Mouse (Mus musculus) gonadal fat pad, adult 2 months (tissue): ENCODE data around the gene Insig1. TPM values are rescaled to one million over a fixed set of nuclear protein-coding genes. Genes with fewer than 3 reads are reported as not detected.

Source experiments
- DNase-seq: peaks from one replicate; pipeline ENCODE4 v3.0.0-alpha.2; 2012; ENCODE audit warnings: low read depth
- polyA plus RNA-seq: library from polyadenylated mRNA; depleted of rRNA; stranded (reverse); fragments of >200 nt; gene quantifications from 2 replicates; pipeline ENCODE4 v1.2.3, GENCODE M21; 2012; rRNA removed

Gene Insig1
- polyA plus RNA-seq, 1 experiment = 165 TPM

DNA sequence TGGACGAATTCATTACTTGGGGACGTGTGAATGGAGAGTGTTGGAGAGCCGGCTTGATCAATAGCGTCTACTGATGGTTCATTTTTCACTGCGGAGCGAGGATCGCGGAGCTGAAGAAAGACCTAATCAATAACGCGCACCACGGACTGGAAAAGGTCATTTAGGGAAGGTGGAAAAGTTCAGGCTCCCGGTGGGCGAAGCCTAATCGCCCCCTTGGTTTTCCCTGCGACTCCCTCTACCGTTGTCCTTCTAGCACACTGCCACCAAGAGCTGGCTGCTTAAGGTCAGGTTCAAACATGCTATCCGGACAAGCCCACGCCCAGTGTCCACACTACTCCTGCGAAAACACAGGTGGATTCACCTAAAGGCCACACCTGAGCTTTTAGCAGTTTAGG is 47.4 kb downstream of the Insig1 start:
- no peak for DNase-seq

DNA sequence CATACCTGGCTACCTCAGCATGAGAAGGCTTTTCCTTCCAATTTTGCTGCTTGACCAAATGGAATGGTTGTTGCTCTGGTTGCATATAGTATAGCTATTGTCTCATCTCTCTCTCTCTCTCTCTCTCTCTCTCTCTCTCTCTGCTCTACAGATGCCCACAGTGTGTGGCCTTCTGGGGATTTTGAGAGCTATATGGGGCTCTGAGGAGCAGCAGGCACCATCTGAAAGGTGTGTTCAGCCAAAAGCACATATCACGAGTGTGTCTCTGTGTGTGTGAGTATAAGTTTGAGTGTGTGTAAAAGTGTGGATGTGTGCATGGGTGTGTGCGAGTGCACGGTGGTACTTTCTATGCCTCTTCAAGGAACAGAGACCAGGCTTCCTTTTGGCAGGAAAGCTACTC is 48.4 kb downstream of the Insig1 start:
- no peak for DNase-seq

DNA sequence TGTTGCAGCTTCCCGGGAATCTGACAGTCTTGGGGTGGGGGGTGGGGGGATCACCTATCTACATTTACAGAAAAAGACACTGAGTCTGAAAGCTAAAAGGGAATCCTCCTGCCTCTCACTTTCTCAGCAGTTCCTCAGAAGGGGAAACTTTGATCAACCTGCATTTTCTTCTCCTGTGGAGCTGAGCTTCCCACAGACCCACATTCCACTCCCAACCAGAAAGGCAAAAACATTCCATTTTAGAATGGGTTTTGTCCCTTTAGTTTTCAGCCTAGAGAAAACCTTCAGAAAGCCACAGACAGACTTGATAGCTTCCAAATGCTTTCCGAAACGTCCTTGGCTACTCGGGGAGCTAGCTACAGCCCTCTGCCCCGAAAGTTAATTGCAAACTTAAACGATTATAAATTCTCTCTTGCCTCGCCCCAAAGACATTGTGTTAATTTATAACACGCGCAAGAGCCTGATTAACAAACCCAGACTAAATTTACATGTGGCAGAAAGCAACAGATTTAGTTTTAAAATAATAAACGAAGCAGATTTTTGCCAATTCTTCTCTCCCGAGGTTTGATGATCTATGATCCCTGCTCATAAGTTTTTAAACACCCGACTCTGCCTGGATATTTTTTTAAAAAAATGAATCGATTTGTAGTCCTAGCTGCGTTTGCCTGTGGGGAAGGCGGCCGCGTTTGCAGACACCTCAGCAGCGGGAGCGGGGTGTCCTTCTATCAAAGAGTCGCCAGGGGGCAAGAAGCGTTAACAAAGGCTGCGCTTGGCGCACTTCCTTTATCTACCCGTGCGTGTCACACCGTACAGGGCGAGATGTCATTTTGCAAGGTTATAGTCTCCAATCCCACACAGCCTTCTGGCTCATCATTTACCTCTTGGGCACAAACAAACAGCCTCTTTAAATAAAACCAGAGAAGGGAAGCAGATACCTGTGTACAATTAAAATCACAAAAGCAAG is 51.6 kb downstream of the Insig1 start:
- DNase-seq = no peak

DNA sequence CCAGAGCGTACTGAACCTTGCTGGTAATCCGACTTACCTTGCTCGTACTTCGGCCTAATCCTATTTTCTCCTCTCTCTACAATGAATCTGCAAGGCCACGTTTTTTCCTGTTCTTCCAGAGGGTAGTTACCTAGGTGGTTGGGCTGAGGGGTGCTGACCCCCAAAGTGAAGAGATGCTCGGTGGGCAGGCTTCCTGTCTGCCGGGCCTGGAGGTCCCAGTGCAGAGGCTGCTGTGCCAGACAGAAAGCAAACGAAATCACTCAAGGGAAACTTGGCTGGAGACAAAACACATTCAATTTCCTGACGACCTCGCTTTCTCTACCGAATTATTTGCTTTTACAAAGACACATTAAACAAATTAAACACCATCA is 52.3 kb downstream of the Insig1 start:
- no peak for DNase-seq

DNA sequence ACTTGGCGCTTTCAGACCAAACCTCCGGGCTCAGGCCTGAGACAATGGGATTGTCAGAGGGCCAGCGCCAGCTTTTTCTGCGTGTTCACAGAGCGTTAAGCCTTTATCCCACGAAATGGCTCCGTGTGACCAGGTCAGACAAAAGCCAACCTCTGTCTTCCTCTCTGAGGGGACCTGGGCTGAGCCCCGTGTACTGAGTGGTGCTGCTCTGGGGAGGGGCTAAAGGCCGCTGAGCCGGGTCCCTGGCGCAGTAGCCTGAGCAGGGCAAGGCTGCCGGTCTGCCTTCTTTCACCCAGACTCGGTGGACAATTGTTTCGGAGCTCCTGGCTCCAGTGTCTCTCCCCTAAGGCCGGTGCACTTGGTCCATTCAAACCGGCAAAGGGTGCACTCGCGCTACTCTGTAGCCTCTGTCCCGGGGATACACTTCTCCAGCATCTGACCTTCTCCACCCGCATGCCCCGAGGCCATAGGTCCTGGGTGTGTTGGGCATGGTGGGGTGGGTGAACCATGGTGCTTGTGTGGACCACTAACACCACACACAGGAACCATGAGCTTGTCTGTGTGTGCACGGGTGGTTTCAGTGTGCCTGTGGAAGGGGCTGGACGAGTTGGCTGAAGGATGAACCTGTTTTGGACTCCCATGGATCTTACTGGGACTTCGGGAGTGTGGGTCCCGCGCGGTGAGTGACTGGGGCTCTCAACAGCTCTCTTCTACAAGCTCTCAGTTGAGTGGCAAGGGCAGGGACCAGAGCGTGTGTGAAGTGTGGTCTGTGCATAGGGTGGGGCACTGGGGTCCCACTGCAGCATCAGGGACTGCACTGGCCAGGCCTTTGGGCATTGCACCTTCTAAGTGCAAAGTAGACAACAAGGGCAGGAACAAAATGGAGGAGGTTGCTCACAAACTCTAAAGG is 53.4 kb downstream of the Insig1 start:
- no peak for DNase-seq

Other genes with a start within 250 kb of the Insig1 start
- not detected in 2 replicates for gene Htr5a, start 229.2 kb upstream of the Insig1 start, polyA plus RNA-seq
- 0.03 TPM in 1 of 2 replicates, not detected in the other for gene En2, start 94.3 kb downstream of the Insig1 start, polyA plus RNA-seq
- 0.05 and 0.09 TPM in 2 replicates for gene Cnpy1, start 174.4 kb downstream of the Insig1 start, polyA plus RNA-seq
- gene Rbm33, start 245.8 kb downstream of the Insig1 start, polyA plus RNA-seq = 19.1 and 22.6 TPM in 2 replicates